Mouse (Mus musculus): ENCODE data around the gene Ranbp9. TPM values are rescaled to one million over a fixed set of nuclear protein-coding genes. Genes with fewer than 3 reads are reported as not detected.

Ranbp9 gene
- polyA plus RNA-seq (2017; shearing (Covaris generic)), result 166 TPM

GRCm38 (mm10) chr13:43480957-43481858 lies at the start of gene Ranbp9:
Ranbp9 (minus strand) TSS chr13:43481282.

DNA sequence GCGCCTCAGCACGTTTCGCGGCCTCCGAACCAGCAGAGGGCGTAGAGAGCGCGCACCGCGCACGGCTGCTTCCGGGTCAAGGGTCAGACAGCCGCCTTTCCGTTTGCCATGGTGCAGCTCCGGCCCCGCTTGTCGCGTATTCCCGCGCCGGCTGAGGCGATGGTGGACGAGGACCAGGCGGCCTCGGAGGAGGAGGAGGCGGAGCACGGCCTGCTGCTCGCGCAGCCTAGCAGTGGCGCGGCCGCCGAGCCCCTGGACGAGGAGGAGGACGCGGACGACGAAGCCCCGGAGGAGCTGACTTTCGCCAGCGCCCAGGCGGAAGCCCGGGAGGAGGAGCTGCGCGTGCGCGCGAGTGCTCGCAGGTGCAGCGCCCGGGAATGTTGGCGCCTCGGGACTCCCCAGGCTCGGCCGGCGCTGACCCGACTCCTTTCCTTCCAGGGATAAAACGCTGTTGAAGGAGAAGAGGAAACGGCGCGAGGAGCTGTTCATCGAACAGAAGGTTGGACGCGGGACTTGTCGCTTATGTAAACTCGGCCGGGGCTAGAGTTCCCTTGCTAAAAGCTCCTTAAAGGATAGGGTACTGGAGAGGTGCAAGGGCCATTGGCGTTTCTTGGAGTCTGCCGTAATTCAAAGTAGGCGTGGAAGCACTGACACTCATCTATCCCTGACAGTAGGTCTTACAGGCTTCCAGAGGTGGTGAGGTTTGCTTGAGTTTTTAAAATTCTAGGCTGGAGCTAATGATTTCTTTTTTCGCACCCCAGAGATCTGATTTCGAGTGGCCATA lies 82.6 kb downstream of the Ranbp9 start, which contains the start of gene Nol7:
TSS of gene Nol7 (plus strand) at position 94 of the 784 bp plus-strand sequence.

DNA sequence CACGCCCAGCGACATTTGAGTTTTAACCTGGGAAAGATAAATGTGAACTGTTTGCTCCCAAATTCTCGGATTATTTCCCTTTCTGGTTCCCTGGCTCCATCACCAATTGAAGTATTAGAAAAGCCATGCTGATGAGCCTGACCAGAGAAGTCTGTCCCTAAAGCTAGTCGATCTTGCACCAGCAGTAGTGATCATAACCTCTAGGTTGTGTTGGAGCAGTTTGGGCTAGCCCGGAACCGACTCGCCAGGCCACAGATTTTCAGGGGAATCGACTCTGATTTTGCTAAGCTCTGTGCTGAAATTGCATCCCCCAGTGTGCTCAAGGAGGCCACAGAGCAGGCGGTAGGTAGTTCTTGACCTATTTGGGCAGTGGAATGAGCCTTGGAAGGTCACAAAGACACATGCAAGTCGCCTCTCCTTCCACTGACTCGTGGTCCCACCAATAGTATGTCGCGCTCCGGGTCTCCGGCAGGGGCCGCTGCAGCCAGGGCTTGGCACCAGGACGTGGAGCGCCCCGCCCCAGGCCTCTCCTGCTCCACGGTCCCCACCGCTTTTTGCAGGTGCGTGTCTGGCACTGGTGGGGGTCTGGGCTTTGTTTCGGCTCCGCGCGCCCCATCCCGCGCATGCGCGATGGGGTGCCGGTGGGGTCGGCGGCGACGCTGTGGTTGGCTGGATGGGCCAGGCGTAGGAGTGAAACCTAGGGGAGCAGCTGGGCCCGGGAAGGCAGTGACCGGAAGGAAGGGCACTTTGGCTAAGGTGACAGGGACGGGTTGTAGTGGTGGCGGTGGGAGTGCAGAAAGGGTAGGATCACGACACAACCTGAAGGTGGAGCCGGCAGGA lies 115.9 kb downstream of the Ranbp9 start, which contains the start of gene Sirt5:
TSS of gene Sirt5 (plus strand) at position 512 of the 840 bp plus-strand sequence.

Other genes starting within 250 kb of the Ranbp9 start
- 10.5 TPM for gene Gfod1, start 177.1 kb downstream of the Ranbp9 start, polyA plus RNA-seq (2017; shearing (Covaris generic))
- gene Sirt5, start 115.8 kb downstream of the Ranbp9 start, polyA plus RNA-seq (2017; shearing (Covaris generic)), result 5.9 TPM
- 152 TPM for gene Nol7, start 82.9 kb downstream of the Ranbp9 start, polyA plus RNA-seq (2017; shearing (Covaris generic))
- gene Mcur1, start 78.9 kb upstream of the Ranbp9 start, polyA plus RNA-seq (2017; shearing (Covaris generic)), result 39.4 TPM
- not detected for gene Rnf182, start 134.4 kb upstream of the Ranbp9 start, polyA plus RNA-seq (2017; shearing (Covaris generic))